Mouse (Mus musculus): ENCODE measurements at regions not wholly inside any gene's neighbourhood (a gene's known extent, or its start where the extent isn't known, plus 50 kb on each side); places are given as distances from the start of the nearest gene placed in this dataset.

DNA sequence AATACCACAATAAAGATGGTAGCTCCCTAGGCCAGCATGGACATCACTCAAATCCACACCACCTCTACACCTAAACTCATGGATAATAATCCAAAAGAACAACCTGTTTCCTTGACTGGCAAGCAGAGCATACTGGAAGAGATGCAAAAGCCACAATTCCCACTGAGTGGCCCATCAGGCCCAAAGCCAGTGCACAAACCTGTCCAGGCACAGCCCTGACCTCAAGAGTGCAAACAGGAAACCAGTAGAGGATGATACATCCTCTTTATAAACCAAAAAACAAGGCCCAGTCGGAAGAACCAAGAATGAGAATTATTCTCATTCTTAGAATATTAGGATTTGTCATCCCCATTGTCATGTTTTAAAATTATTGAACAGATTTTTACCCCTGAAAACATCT is 64.7 kb upstream of the Arl15 start:
- no peaks in the 10 kb centered on the region for H3K4me1 ChIP-seq (ENCODE audit: control insufficient read depth in 1 of 2, insufficient read depth in 2 of 2)
- H3K36me3 ChIP-seq (replicated peaks in 1 of 2; ENCODE audit: control insufficient read depth in 1 of 2, insufficient read depth in 1 of 2, low read length in 1 of 2): no peaks in the 10 kb centered on the region
- no peaks in the 10 kb centered on the region for H3K79me2 ChIP-seq (replicated peaks; ENCODE audit: control insufficient read depth, extremely low read depth, insufficient read depth, poor library complexity, severe bottlenecking)
- in situ Hi-C loops (cut with MboI; ENCODE audit: low pct_ligation_motif_present, low pct_unique_long_range_greater_than_20kb, low sequenced_read_pairs) (no loop called here), dilution Hi-C loops (cut with MboI; ENCODE audit: extremely low pct_ligation_motif_present, extremely low pct_unique_long_range_greater_than_20kb, low sequenced_read_pairs) (no loop called here)
- TF ChIP-seq EP300 (IDR thresholded peaks at IDR 0.05; ENCODE audit: low read length) (no peak), JUN (IDR thresholded peaks at IDR 0.05; ENCODE audit: insufficient read depth, low read depth, low read length) (no peak)
- DNase-seq (ENCODE audit: extremely low read depth): no peak
- no peaks in the 10 kb centered on the region for H3K27me3 ChIP-seq (replicated peaks)
- no peak overlapping the region for H3K4me2 ChIP-seq (ENCODE audit: insufficient read depth, low read depth, poor library complexity, severe bottlenecking)
- no peak overlapping the region for H3K4me3 ChIP-seq (replicated peaks in 1 of 3; ENCODE audit: low read depth in 2 of 3, low read length in 2 of 3, poor library complexity in 1 of 3)
- H3K27ac ChIP-seq (ENCODE audit: insufficient read depth, low read depth): no peak overlapping the region
- no peak overlapping the region for H3K9ac ChIP-seq (ENCODE audit: insufficient read depth, low read depth)
- no peaks in the 10 kb centered on the region for H3K9me3 ChIP-seq (replicated peaks; ENCODE audit: low read length)

- Histone ChIP-seq H3K36me3 (replicated peaks in 1 of 2; ENCODE audit: control insufficient read depth in 1 of 2, insufficient read depth in 1 of 2, low read length in 1 of 2) (no peaks in the 10 kb centered on the region), H3K27me3 (replicated peaks) (no peaks in the 10 kb centered on the region), H3K79me2 (replicated peaks; ENCODE audit: control insufficient read depth, extremely low read depth, insufficient read depth, poor library complexity, severe bottlenecking) (no peaks in the 10 kb centered on the region), H3K27ac (ENCODE audit: insufficient read depth, low read depth) (no peak overlapping the region), H3K4me3 (replicated peaks in 1 of 3; ENCODE audit: low read depth in 2 of 3, low read length in 2 of 3, poor library complexity in 1 of 3) (no peak overlapping the region), H3K4me1 (ENCODE audit: control insufficient read depth in 1 of 2, insufficient read depth in 2 of 2) (no peaks in the 10 kb centered on the region), H3K9ac (ENCODE audit: insufficient read depth, low read depth) (no peak overlapping the region), H3K9me3 (replicated peaks; ENCODE audit: low read length) (no peaks in the 10 kb centered on the region), H3K4me2 (ENCODE audit: insufficient read depth, low read depth, poor library complexity, severe bottlenecking) (no peak overlapping the region)
- dilution Hi-C loops (cut with MboI; ENCODE audit: extremely low pct_ligation_motif_present, extremely low pct_unique_long_range_greater_than_20kb, low sequenced_read_pairs) (no loop called here), in situ Hi-C loops (cut with MboI; ENCODE audit: low pct_ligation_motif_present, low pct_unique_long_range_greater_than_20kb, low sequenced_read_pairs) (no loop called here)
- DNase-seq (ENCODE audit: extremely low read depth): no peak
- TF ChIP-seq KAT2A (IDR thresholded peaks at IDR 0.05; ENCODE audit: insufficient replicate concordance, low read length) (no peak), CHD2 (IDR thresholded peaks at IDR 0.05; ENCODE audit: low read length) (no peak), UBTF (IDR thresholded peaks at IDR 0.05; ENCODE audit: low read depth, low read length) (no peak), MAFK (IDR thresholded peaks at IDR 0.05; ENCODE audit: insufficient replicate concordance, low read length) (no peak), ZMIZ1 (IDR thresholded peaks at IDR 0.05; ENCODE audit: low read depth, low read length) (no peak), ZKSCAN1 (IDR thresholded peaks at IDR 0.05; ENCODE audit: borderline replicate concordance, low read depth, low read length) (no peak), RAD21 (IDR thresholded peaks at IDR 0.05; ENCODE audit: low read depth, low read length) (no peak), SIN3A (IDR thresholded peaks at IDR 0.05; ENCODE audit: low read length) (no peak), IRF4 (IDR thresholded peaks at IDR 0.05; ENCODE audit: low read depth, low read length) (no peak), MEF2A (IDR thresholded peaks at IDR 0.05; ENCODE audit: borderline replicate concordance, low read depth, low read length) (no peak)
Measured at GRCm38 (mm10) chr13:113728111-113728510, 64.6 kb upstream of the Hspb3 start.

Measured in CH12.LX (cell line).